Mouse (Mus musculus): ENCODE data around the gene Pecr.
"Not testable (repeated sequence)": the region's sequence is repeated elsewhere in the genome, so short reads cannot be mapped to it uniquely, and the experiment has no call there.

- TF ChIP-seq CTCF, EP300 (IDR thresholded peaks at IDR 0.05; ENCODE audit: low read depth): not testable (repeated sequence)
These were observed 47.6 kb downstream of the Pecr start for GRCm38 (mm10) chr1:72236363-72237006.
